Mouse (Mus musculus) thymus, adult 2 months (tissue): ENCODE data around the gene Rsrc1. TPM values are rescaled to one million over a fixed set of nuclear protein-coding genes. Genes with fewer than 3 reads are reported as not detected.

Experiments used
- DNase-seq: peaks from one replicate; pipeline ENCODE4 v3.0.0; 2021
- H3K27ac ChIP-seq: fragments of 200-500 bp; 2 replicates; pipeline ENCODE4 v1.5.1; 2012; ENCODE audit warnings: low read length, control low read depth; ENCODE audit not compliant: control insufficient read depth, insufficient read depth
- H3K27me3 ChIP-seq: fragments of 200-500 bp; 2 replicates; pipeline ENCODE4 v1.6.1; 2012; ENCODE audit warnings: mild to moderate bottlenecking, low read length, moderate library complexity, mixed read lengths; ENCODE audit not compliant: control insufficient read depth, insufficient read depth
- H3K36me3 ChIP-seq: fragments of 200-500 bp; 2 replicates; pipeline ENCODE4 v1.6.1; 2012; ENCODE audit warnings: mild to moderate bottlenecking, low read length, moderate library complexity; ENCODE audit not compliant: control insufficient read depth, insufficient read depth
- H3K4me1 ChIP-seq: fragments of 200-500 bp; replicated peaks from 2 replicates; pipeline ENCODE4 v1.6.1; 2012; ENCODE audit warnings: low read length; ENCODE audit not compliant: control insufficient read depth, insufficient read depth
- H3K4me3 ChIP-seq: fragments of 200-500 bp; 2 replicates; pipeline ENCODE4 v1.5.1; 2012; ENCODE audit warnings: mild to moderate bottlenecking, low read length, control low read depth, moderate library complexity; ENCODE audit not compliant: control insufficient read depth, insufficient read depth
- CTCF ChIP-seq: fragments of 200-500 bp; IDR thresholded peaks from 2 replicates; pipeline ENCODE4 v1.5.1; 2012; ENCODE audit warnings: mild to moderate bottlenecking, control low read depth, low read length, moderate library complexity, borderline replicate concordance; ENCODE audit not compliant: control insufficient read depth, poor library complexity, insufficient read depth; ENCODE audit errors: extremely low read depth
- POLR2A ChIP-seq: fragments of 200-500 bp; IDR thresholded peaks from 2 replicates; pipeline ENCODE4 v1.6.1; 2012; ENCODE audit warnings: mild to moderate bottlenecking, low read length, control low read depth, moderate library complexity; ENCODE audit not compliant: control insufficient read depth, poor library complexity, insufficient read depth; ENCODE audit errors: extremely low read depth
- WGBS: fragments of 180-500 bp; shearing (Covaris S2); methylation state at CpG from one replicate; pipeline ENCODE4 v1.1.7; 2018; 5-methylcytosine and 5-hydroxymethylcytosine counted together
- polyA plus RNA-seq: library from polyadenylated mRNA; depleted of rRNA; stranded (reverse); fragments of >200 nt; gene quantifications from 2 replicates; pipeline ENCODE4 v1.2.3, GENCODE M21; 2012

Rsrc1 gene
- polyA plus RNA-seq, 1 experiment, result 5.1 TPM

GRCm38 (mm10) chr3:67352763-67353149 lies 371.6 kb downstream of the Rsrc1 start:
- no peak overlapping the region for H3K27ac ChIP-seq
- H3K36me3 ChIP-seq, result no peaks in the 10 kb centered on the region
- no peak for DNase-seq
- peaks cover 4% of the 10 kb centered on the region for H3K4me1 ChIP-seq
- TF ChIP-seq CTCF (no peak), POLR2A (no peak)
- H3K4me3 ChIP-seq, result no peak overlapping the region
- no peaks in the 10 kb centered on the region for H3K27me3 ChIP-seq
- WGBS, result 12% methylated on average over 3 of the region's 3 CpGs

GRCm38 (mm10) chr3:67358376-67358775 lies 377.2 kb downstream of the Rsrc1 start:
- no peak for DNase-seq
- H3K27me3 ChIP-seq, result no peaks in the 10 kb centered on the region
- no peaks in the 10 kb centered on the region for H3K4me1 ChIP-seq
- no peak overlapping the region for H3K4me3 ChIP-seq
- H3K27ac ChIP-seq, result no peak overlapping the region
- no peaks in the 10 kb centered on the region for H3K36me3 ChIP-seq
- TF ChIP-seq POLR2A (no peak), CTCF (no peak)
- WGBS, result 94% methylated on average over 7 of the region's 7 CpGs

GRCm38 (mm10) chr3:67366087-67366892 lies 385.1 kb downstream of the Rsrc1 start:
- H3K4me3 ChIP-seq, result no peak overlapping the region
- no peaks in the 10 kb centered on the region for H3K4me1 ChIP-seq
- no peak for DNase-seq
- H3K27ac ChIP-seq, result no peak overlapping the region
- H3K27me3 ChIP-seq, result no peaks in the 10 kb centered on the region
- TF ChIP-seq CTCF, result no peak
- TF ChIP-seq POLR2A, result no peak
- WGBS, result 85% methylated on average over 4 of the region's 4 CpGs
- H3K36me3 ChIP-seq, result no peaks in the 10 kb centered on the region

- TF ChIP-seq POLR2A, result no peak
- no peak for TF ChIP-seq CTCF
- no peak for DNase-seq
- H3K27ac ChIP-seq, result no peak overlapping the region
- H3K36me3 ChIP-seq, result no peaks in the 10 kb centered on the region
- no peaks in the 10 kb centered on the region for H3K4me1 ChIP-seq
- H3K4me3 ChIP-seq, result no peak overlapping the region
- no peaks in the 10 kb centered on the region for H3K27me3 ChIP-seq
- 93% methylated on average over 6 of the region's 6 CpGs for WGBS
Measured at GRCm38 (mm10) chr3:67367481-67367880, 386.3 kb downstream of the Rsrc1 start.

- WGBS, result 89% methylated on average over 5 of the region's 5 CpGs
- no peaks in the 10 kb centered on the region for H3K27me3 ChIP-seq
Measured at GRCm38 (mm10) chr3:67369407-67370079, 388.4 kb downstream of the Rsrc1 start.

GRCm38 (mm10) chr3:67372194-67372593 lies 391.0 kb downstream of the Rsrc1 start:
- H3K36me3 ChIP-seq, result no peaks in the 10 kb centered on the region
- 82% methylated on average over 4 of the region's 4 CpGs for WGBS

More at GRCm38 (mm10) chr3:67369407-67370079, 388.4 kb downstream of the Rsrc1 start:
- TF ChIP-seq POLR2A (no peak), CTCF (no peak)
- H3K27ac ChIP-seq, result no peak overlapping the region
- DNase-seq, result no peak
- H3K4me3 ChIP-seq, result no peak overlapping the region
- H3K4me1 ChIP-seq, result peaks cover 3% of the 10 kb centered on the region
- H3K36me3 ChIP-seq, result no peaks in the 10 kb centered on the region

More at GRCm38 (mm10) chr3:67372194-67372593, 391.0 kb downstream of the Rsrc1 start:
- Histone ChIP-seq H3K27ac (no peak overlapping the region), H3K4me3 (no peak overlapping the region), H3K27me3 (no peaks in the 10 kb centered on the region), H3K4me1 (peaks cover 3% of the 10 kb centered on the region)
- no peak for DNase-seq
- TF ChIP-seq CTCF (no peak), POLR2A (no peak)
